Mouse (Mus musculus) liver, adult 2 months (tissue): ENCODE measurements at regions not wholly inside any gene's neighbourhood (a gene's known extent, or its start where the extent isn't known, plus 50 kb on each side); places are given as distances from the start of the nearest gene placed in this dataset.

ENCODE experiments used
- CTCF ChIP-seq: fragments of 200-500 bp; IDR thresholded peaks from 2 replicates; pipeline ENCODE4 v1.5.1; 2011; ENCODE audit warnings: low read depth, low read length, control low read depth
- POLR2A ChIP-seq: fragments of 200-500 bp; IDR thresholded peaks from 2 replicates; pipeline ENCODE4 v1.6.1; 2011; ENCODE audit warnings: low read length, control low read depth; ENCODE audit not compliant: insufficient read depth; ENCODE audit errors: extremely low read depth

DNA sequence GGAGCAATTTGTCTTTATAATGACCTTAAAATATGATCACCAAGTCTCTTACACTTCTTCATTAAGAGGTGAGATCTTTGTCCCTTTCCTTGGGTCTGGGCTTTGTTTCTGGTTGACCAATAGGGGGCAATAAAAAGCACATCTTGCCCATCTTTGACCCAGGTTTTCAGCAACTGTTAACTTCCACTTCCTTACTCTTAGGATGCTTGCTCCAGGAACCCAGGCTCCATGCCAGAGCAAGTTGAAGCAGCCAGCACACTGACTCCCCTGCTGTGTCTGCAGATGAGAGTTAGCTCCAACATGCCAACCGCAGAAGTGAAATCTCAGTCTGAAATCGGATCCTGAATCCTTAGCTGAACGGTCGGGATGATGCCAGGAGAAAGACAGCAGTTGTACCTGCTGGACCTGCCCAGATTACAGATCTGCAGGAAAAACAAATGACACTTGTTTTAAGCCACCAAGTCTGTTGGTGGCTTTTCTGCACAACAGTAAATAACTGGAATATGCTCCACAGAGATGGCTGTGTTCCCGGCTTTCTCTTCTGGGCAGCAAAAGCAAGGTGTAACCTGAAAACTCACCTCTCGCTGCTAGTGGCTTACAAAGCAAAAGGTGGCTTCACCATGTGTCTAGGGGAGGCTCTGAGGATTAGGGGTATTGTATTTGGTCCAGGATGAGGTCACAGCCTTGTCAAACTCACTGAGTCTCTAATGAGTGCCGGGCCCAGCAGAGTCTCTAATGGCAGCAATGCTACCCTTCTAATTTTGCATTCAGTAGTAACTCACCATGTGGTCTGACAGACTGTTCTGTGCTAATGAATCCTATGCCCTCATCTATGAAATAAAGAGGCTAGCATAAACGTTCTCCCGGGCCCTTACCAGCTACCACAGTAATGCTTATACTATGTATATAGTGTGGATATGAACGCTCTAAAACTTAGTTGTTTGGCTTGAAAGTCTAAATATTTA lies 241.8 kb upstream of the Fbxo33 start:
- TF ChIP-seq POLR2A (no peak), CTCF (no peak)
